Mouse (Mus musculus) brain, embryonic 14.5 days (tissue): ENCODE measurements around the gene Svbp.

Experiments used
- CTCF ChIP-seq: fragments of 200-500 bp; IDR thresholded peaks from 2 replicates; pipeline ENCODE4 v1.5.1; 2012; ENCODE audit warnings: inconsistent platforms, mild to moderate bottlenecking, moderate library complexity, borderline replicate concordance; ENCODE audit not compliant: insufficient read depth, insufficient read length; ENCODE audit errors: extremely low read depth
- POLR2A ChIP-seq: fragments of 200-500 bp; IDR thresholded peaks from 2 replicates; pipeline ENCODE4 v1.6.1; 2012; ENCODE audit warnings: mild to moderate bottlenecking, inconsistent platforms, borderline replicate concordance; ENCODE audit not compliant: poor library complexity, insufficient read depth, insufficient read length, severe bottlenecking; ENCODE audit errors: extremely low read depth

DNA sequence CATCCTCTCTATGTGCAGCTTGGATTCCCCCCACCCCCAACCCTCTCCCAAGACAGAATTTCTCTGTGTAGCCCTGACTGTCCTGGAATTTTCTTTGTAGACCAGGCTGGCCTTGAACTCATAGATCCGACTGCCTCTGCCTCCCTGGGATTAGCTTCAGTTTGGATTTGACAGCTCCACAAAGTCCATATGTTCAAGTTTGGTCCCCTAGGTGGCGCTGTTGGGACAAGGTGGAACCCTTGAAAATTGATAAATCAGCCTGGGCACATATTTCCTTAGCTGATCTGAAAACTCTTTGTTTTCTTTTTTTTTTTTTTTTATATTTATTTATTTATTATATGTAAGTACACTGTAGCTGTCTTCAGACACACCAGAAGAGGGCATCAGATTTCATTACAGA, 37.9 kb upstream of the Svbp start:
- TF ChIP-seq CTCF (peak; percentile 53; the same call in 1 of the 2 replicates), POLR2A (no peak)
